Mouse (Mus musculus): ENCODE data around the gene Rnf214.
A peak's percentile ranks its signal among the peaks of the same experiment; 100 is the strongest.

Gene Rnf214

DNA sequence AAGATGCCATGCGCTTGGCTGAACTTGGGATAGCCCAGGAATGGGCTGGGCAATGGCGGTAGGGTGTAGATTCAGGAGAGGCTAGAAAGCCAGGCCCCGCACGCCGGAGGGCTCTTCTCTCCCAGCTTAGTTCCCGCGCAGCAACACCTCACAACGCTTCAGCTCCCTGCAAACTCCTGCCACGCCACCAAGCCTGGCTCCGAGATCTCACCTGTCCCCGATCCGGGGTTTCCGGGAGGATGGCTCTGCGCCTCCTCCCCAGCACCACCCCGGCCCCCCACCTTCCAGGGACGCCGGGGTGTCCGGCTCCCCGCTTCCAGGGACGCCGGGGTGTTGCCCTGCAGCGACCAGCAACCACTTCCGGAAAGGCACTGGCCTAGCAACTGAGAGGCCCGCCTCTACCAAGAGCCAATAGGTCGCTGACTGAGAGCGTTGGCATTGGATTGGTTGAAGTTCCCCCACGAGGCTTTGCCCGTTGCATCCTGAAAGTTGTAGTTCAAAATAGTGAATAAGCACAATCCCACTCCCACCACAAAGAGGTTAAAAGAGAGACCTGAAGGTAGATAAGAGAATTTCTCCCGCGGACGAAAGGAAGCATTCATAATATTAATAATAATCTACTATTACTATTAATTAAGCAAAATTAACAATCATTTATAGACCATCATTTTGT lies 78.3 kb downstream of the Rnf214 start, which contains the start of gene Cep164:
Gene Cep164 (minus strand): TSS at position 401 of the 673 bp plus-strand sequence.
- peak; percentile 96 for ATAC-seq (ENCODE audit: insufficient number of reproducible peaks, low FRiP score, low TSS enrichment)

DNA sequence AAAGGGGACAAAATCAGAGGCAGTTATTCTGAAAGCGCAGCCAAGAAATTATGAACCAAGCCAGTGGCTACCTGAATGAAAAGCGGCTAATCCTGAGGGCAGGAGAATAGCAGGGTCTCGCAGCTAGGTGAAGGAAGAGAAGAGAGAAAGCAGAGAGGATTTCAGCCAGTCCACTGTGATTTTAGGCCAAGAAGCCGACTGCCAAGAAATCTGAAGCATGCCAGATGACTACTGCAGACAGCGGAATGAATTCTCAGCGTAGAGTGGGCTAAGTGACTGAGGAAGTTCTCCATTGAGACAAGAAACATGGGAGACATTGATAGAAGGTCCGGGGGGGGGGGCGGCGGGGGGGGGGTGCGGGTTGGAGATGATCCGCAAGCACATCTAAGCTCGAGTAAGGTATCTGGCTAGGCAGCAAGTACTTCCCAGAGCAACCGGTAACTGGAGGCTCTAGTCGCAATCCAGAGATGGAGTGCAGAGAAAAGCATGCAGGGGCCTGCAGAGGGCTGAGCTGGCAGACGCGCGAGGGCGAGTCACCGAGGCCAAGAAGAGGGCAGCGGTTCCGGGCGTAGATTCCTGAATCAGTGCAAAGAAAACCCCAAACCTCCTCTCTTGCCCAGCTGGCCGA lies 78.9 kb downstream of the Rnf214 start:
- no peak for ATAC-seq (ENCODE audit: insufficient number of reproducible peaks, low FRiP score, low TSS enrichment)

DNA sequence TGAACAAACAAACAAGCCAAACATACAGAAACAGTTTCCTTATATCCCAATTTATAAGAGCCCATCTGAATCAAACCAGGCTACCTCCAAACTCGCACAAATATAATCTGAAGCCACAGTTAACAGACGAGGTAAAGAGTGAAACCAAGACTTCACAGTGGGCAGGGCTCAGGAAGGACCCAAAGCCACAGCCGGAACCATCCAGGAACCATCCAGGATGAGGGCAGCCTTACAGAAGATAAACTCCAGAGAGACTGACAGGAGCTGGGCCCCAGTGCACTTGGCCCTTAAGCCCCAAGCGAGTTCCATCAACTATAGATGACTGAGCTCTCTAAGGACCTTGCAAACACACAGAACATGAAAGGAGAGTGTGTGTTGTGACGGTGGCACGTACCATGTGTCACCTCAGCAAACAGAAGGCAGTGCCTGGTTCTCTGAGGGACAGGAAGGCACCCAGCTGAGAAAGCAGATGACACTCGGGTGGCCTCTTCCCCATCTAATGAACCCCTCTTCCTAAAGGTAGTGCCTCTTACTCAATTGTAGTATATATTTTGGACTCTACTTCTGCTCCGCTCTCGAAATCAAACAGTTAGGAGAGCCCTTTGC lies 88.2 kb downstream of the Rnf214 start:
- peak; percentile 69; the same call in 1 of the 2 replicates for ATAC-seq (ENCODE audit: insufficient number of reproducible peaks, low FRiP score, low TSS enrichment)

DNA sequence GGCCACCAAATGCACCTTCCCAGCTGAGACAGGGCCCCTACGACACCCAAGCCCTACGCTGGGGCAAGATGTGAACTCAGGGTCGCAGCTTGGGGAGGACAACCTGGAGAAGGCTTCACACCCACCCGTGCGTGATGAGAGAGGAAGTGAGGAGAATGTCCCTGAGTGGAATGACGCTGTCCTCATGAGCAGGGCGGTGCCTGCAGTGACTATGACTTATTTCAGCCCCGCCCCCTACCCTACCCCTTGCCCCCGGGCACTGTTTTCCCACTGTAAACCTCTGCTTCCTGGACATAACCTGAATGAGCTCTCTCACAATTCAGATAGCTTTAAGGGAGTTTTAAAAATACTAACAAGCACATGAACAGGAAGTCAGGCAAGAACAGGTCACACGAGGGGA lies 91.2 kb downstream of the Rnf214 start:
- no peak for ATAC-seq (ENCODE audit: insufficient number of reproducible peaks, low FRiP score, low TSS enrichment)

DNA sequence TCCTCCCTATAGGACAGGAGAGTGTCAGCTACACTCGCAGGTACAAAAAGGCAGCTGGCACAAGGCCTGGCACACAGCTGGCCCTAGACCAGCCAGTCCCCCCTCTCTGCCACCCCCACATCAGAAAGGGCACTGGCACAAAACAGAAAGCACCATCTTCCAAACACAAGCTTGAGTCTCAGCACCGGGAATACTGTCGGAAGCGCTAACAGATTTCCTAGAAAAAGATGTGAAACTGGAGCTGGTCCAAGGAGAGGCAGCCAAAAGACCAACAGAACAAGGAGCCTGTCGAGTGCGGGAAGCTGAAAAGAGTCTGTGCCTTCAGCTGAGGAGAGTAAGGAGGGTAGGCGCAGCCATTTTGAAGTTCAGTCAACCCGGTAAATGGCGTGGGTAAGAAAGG lies 91.6 kb downstream of the Rnf214 start:
- ATAC-seq (ENCODE audit: insufficient number of reproducible peaks, low FRiP score, low TSS enrichment) = no peak

Data from cerebellum, adult (tissue).